Mouse (Mus musculus): ENCODE data around the gene Atg4d.
"Not testable (repeated sequence)": the region's sequence is repeated elsewhere in the genome, so short reads cannot be mapped to it uniquely, and the experiment has no call there.

Gene Atg4d

GRCm38 (mm10) chr9:21243826-21244427, 21.2 kb upstream of the Atg4d start:
- DNase-seq, result no peak

- DNase-seq, result no peak
These were observed 20.5 kb upstream of the Atg4d start for GRCm38 (mm10) chr9:21244428-21245112.

- no peak for DNase-seq
These were observed 20.0 kb upstream of the Atg4d start for GRCm38 (mm10) chr9:21245113-21245487.

- no peak for DNase-seq
These were observed 18.8 kb upstream of the Atg4d start for GRCm38 (mm10) chr9:21246342-21246741.

DNA sequence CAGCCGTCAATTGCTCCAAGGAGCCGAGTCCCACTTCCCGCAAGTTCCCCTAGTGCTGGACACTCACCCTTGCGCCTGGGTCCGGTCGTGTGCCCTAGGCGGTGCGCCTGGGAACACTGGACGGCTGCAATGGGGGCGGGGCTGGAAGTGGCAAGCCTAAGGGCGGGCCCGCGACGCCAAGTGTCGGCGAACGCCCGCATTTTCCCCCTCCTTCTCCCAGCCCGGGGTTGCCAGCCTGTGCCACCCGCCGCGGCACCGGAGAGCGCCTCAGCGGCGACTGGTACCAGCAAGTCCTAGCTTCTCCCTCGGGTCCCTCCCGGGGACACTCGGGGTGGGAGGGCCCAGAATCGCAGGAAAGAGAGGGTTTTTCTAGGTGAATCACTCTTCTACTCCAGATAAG, 16.8 kb upstream of the Atg4d start, which contains the start of gene S1pr5:
Gene S1pr5 (minus strand): TSS at position 118 of the 400 bp plus-strand sequence.
- peak; percentile 40 for DNase-seq

DNA sequence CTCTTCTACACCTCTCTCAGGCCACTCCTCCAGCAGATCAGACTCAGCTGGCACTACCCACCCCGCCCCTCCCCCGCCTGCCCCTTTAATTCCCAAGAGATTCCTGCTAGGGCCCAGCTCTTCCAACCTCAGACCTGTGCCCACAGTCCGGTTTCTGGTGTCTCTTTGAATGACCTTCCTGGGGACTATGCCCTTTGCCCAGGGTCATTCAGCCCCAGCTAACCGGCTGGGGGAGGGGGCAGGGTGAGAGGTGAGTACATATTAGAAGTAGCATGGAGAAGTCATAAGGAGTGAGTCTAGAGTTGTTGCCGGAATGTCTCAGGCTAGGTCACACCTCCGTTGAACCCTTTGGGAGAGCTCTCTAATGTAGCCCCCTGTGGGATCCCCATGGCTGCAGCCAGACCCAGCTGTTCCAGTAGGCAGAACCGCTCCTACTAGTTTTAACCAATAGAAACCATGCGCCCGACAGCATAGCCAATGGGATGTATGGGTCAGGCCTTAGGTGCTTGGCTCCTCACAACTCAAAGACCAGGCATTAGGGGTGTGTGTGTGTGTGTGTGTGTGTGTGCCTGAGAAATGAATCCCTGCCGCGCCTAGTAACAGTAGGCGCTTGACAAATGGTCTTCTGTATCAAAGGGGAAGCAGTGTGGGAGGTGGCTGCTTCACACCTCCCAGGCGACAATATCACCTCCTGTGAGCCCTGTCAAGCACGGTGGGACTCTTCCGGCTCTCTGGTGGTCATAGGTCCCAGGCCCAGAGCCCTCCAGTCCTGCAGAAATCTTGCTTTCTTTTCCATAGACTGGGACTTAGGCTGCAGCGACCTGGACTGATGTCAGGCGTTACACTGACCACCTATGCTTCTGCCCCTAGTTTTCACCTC, 15.2 kb upstream of the Atg4d start:
- DNase-seq, result no peak

- DNase-seq, result no peak
These were observed 14.6 kb upstream of the Atg4d start for GRCm38 (mm10) chr9:21250509-21250908.

GRCm38 (mm10) chr9:21251116-21251735, 13.9 kb upstream of the Atg4d start:
- DNase-seq, result no peak

DNA sequence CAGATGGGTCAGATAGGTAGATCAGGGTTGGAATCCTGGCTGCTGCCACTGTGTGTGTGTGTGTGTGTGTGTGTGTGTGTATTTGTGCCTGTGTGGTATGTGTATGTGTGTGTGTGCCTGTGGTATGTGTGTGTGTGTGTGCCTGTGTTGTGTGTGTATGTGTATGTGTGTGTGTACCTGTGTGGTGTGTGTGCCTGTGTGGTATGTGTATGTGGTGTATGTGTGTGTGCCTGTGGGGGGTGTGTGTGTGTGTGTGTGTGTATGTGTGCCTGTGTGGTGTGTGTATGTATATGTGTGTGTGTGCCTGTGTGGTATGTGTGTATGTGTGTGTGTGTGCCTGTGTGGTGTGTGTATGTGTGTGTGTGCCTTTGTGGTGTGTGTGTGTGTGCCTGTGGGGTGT, 10.4 kb upstream of the Atg4d start:
- no peak for DNase-seq

- DNase-seq, result not testable (repeated sequence)
These were observed 8.7 kb upstream of the Atg4d start for GRCm38 (mm10) chr9:21256349-21256748.

GRCm38 (mm10) chr9:21260491-21261040, 4.5 kb upstream of the Atg4d start:
- DNase-seq, result no peak

GRCm38 (mm10) chr9:21261831-21262230, 3.3 kb upstream of the Atg4d start:
- DNase-seq, result no peak

- DNase-seq, result peak; percentile 70
These were observed 657 bp upstream of the Atg4d start for GRCm38 (mm10) chr9:21264272-21264999.

DNA sequence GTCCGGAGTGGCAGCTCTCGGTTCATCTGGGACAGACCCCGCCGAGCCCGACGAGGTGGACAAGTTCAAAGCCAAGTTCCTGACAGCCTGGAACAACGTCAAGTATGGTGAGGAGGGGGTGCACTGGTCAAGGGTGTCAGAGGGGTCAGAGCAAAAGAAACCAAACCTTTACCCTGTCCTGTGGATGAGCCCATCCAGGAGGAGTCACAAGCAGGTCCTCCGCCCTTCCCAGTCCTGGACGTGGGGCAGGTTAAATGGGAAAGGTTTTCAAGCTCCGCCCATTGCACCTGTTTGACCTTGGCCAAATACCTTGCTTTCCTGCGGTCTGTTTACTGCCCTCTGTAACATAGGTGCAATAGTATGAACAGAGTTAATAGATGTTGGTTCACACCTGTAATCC, 518 bp downstream of the Atg4d start:
- DNase-seq, result peak; percentile 72

- no peak for DNase-seq
These were observed 1.8 kb downstream of the Atg4d start for GRCm38 (mm10) chr9:21266889-21267288.

GRCm38 (mm10) chr9:21268305-21268704, 3.2 kb downstream of the Atg4d start:
- DNase-seq, result no peak

DNA sequence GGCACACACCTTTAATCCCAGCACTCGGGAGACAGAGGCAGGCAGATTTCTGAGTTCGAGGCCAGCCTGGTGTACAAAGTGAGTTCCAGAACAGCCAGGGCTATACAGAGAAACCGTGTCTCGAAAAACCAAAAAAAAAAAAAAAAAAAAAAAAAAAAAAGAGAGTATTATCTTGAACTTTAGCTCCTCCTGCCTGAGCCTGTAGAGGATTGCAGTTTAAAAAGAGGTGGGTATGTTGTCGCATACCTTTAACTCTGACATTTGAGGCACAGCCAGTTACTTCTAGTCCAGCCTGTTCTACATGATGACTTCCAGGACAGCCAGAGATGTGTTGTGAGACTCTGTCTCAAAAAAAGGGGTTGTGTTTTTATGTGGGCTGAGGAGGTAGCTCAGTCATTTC, 4.5 kb downstream of the Atg4d start:
- DNase-seq, result not testable (repeated sequence)

- no peak for DNase-seq
These were observed 7.3 kb downstream of the Atg4d start for GRCm38 (mm10) chr9:21272391-21272790.

DNA sequence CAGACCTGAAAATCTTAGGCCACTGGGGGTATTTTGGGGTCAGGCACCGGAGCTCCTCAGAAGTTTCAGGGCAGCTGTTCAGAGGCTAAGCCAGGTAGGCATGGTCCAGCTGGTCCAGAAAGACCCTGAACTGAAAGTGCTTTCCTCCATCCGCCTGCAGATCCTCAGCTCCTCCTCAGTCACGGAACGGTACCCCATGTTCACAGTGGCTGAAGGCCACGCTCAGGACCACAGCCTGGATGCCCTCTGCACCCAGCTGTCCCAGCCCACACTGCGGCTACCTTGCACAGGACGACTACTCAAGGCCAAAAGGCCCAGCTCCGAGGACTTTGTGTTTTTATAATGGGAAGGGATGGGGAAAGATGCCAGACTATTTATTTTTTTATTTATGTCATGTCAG, 8.0 kb downstream of the Atg4d start:
- DNase-seq, result no peak

DNA sequence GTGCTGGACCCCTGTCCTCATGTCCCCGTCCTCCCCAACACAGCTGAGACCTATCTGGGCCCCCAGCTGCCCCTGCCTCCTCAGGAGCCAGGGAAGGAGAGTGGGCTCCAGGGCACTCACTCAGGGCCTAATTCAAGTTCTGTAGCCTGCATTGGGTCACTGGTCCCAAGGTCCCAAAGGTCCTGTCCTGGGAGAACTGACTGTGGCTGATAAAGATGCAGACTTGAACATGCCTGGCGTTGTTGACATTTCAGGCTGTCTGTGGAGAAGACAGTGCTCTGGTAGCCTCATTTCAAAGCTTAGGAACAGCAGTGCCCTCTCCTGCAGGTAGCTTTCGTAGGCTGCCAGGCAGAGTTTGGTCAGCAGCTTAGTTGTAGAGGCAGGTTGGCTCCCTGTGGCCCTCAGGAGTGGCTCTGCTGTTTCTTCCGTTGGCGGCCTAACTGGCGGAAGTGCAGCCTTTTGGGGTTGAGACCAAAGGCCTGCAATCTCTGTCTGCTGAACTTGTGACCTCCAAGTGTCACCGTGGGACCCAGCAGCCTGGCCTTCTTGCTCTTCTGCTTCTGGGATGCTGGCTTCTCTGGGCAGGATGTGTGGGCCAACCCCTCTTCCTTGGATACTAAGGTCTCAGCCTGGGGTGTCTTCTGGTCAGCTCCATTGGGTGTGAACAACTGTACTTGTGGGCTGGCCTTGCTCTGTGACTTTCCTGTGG, 8.6 kb downstream of the Atg4d start:
- no peak for DNase-seq

- DNase-seq, result no peak
These were observed 9.2 kb downstream of the Atg4d start for GRCm38 (mm10) chr9:21274336-21274735.
